Comparison of ENCODE assay signal across 8 mouse cellular contexts in genomic region chr8:126594481-126595000, GRCm38 (mm10). TPM values are rescaled to one million over a fixed set of nuclear protein-coding genes. Genes with fewer than 3 reads are reported as not detected.
DNase-seq lines count a peak whose midpoint lies in the region; ATAC-seq and TF ChIP-seq lines count a peak whose summit lies in the region.

No protein-coding gene starts in this region.

- peak overlapping the region; percentile 99 for H3K4me3 ChIP-seq in gastrocnemius, adult 2 months
- H3K4me3 ChIP-seq in hindbrain, postnatal 0 days (ENCODE audit: low read length): peak overlapping the region; percentile 98
- H3K4me3 ChIP-seq in megakaryocyte, embryonic 14.5 days (replicated peaks): peak overlapping the region; percentile 100

- H3K9me3 ChIP-seq in hindbrain, postnatal 0 days (ENCODE audit: low read length): no peaks in the 10 kb centered on the region
- H3K9me3 ChIP-seq in megakaryocyte, embryonic 14.5 days: no peaks in the 10 kb centered on the region

- peaks cover 5% of the 10 kb centered on the region for H3K36me3 ChIP-seq in hindbrain, postnatal 0 days (ENCODE audit: insufficient read depth, low read length)
- peaks cover 30% of the 10 kb centered on the region for H3K36me3 ChIP-seq in megakaryocyte, embryonic 14.5 days (replicated peaks; ENCODE audit: low read length)

- TF ChIP-seq CTCF in gastrocnemius, adult 2 months (IDR thresholded peaks at IDR 0.05): peak; percentile 35
- peak; percentile 59 for TF ChIP-seq CTCF in hindbrain, postnatal 0 days (IDR thresholded peaks at IDR 0.05; ENCODE audit: low read depth)

- intact Hi-C loops in gastrocnemius, adult 2 months (cut with DNase I): loop anchor here (1.0 to 5.0 kb wide), 4 partner anchors 28 to 246 kb away; no protein-coding TSS in a partner anchor

- H3K27me3 ChIP-seq in hindbrain, postnatal 0 days (ENCODE audit: insufficient read depth, low read length): no peaks in the 10 kb centered on the region
- no peaks in the 10 kb centered on the region for H3K27me3 ChIP-seq in megakaryocyte, embryonic 14.5 days (replicated peaks)

- WGBS in hindbrain, postnatal 0 days: 1% methylated on average over 47 of the region's 48 CpGs

- peak overlapping the region; percentile 99 for H3K27ac ChIP-seq in gastrocnemius, adult 2 months
- peak overlapping the region; percentile 100 for H3K27ac ChIP-seq in hindbrain, postnatal 0 days

- H3K9ac ChIP-seq in hindbrain, postnatal 0 days (replicated peaks; ENCODE audit: low read length): peak overlapping the region; percentile 99

- peak overlapping the region; percentile 99 for H3K4me2 ChIP-seq in hindbrain, postnatal 0 days (ENCODE audit: low read depth, low read length)

- ATAC-seq in common myeloid progenitor, adult 5-6 weeks (replicated peaks; ENCODE audit: low read depth, poor library complexity, severe bottlenecking): peak; percentile 50
- ATAC-seq in hindbrain, postnatal 0 days: peak; percentile 90

- peaks cover 19% of the 10 kb centered on the region for H3K4me1 ChIP-seq in hindbrain, postnatal 0 days (ENCODE audit: insufficient read depth, low read length)
- peaks cover 52% of the 10 kb centered on the region for H3K4me1 ChIP-seq in megakaryocyte, embryonic 14.5 days

- peak; percentile 98 for DNase-seq in ZHBTc4 (ENCODE audit: low read depth, low spot score)
- DNase-seq in gastrocnemius, adult 2 months: peak; percentile 99
- DNase-seq in hindbrain, postnatal 0 days (ENCODE audit: low spot score): peak; percentile 99
- DNase-seq in left cerebral cortex, adult 8-10 months (ENCODE audit: low spot score in 2 of 2): peak; percentile 97 to 100
- DNase-seq in right cerebral cortex, postnatal 10 days (ENCODE audit: low spot score in 2 of 2): peak; percentile 99 to 100
- DNase-seq in urinary bladder, postnatal 25 days (ENCODE audit: low spot score): peak; percentile 93

RNA-seq across cellular contexts. Expression of gene Irf2bp2, which starts 0.8 kb away (rescaled TPM):
- 72.3 and 85.4 TPM in 2 replicates for total RNA-seq in common myeloid progenitor, adult 5-6 weeks (2017)
- total RNA-seq in gastrocnemius, adult 2 months (2021): 10 to 100 TPM; 28.6 to 81.6 TPM
- 91.5 and 99.1 TPM in 2 replicates for total RNA-seq in hindbrain, postnatal 0 days (2014; rRNA removed)
- 10.2 and 11.4 TPM in 2 replicates for polyA plus RNA-seq in hindbrain, postnatal 0 days (2015; fragmentation: Nextera tagmentation; extraction: Ambion mirVana)
- 10 to 100 TPM; 52.9 to 59.6 (median 58.6) TPM for total RNA-seq in left cerebral cortex, adult 8-10 months (2022)
- polyA plus RNA-seq in megakaryocyte, embryonic 14.5 days (2012; ENCODE audit: insufficient read depth, low replicate concordance): 51.5 and 58.6 TPM in 2 replicates

Comparison
In these comparisons a context has a peak if more than half of its experiments do, and no peak if none do; other contexts are left out.
1. Peak in every context shown above with its lines: DNase-seq, ATAC-seq, H3K4me3 ChIP-seq and H3K27ac ChIP-seq.